Mouse (Mus musculus): ENCODE results near the gene Cacng4. TPM values are rescaled to one million over a fixed set of nuclear protein-coding genes. Genes with fewer than 3 reads are reported as not detected.

Cacng4 gene
- polyA plus RNA-seq (2014; fragmentation: Nextera tagmentation; extraction: Ambion mirVana) = 4.8 and 4.9 TPM in 2 replicates

GRCm38 (mm10) chr11:107794547-107795269 is at the start of gene Cacng4:
TSS of gene Cacng4 (minus strand) at chr11:107794557.
- Histone ChIP-seq H3K27ac (replicated peaks; ENCODE audit: low read depth, low read length) (peak within 1 kb of the TSS; percentile 46; the same call in 1 of the 2 replicates), H3K4me1 (ENCODE audit: control insufficient read depth, insufficient read depth, low read length) (peaks cover 8% of the 10 kb centered on the region; the same call in 1 of the 2 replicates), H3K27me3 (replicated peaks; ENCODE audit: control insufficient read depth, insufficient read depth, low read length) (peaks cover 32% of the 10 kb centered on the region), H3K4me2 (ENCODE audit: low read depth, low read length) (peak within 1 kb of the TSS; percentile 96), H3K9me3 (ENCODE audit: control insufficient read depth, low read length) (no peaks in the 10 kb centered on the region), H3K4me3 (ENCODE audit: low read depth, low read length) (peak within 1 kb of the TSS; percentile 51), H3K9ac (ENCODE audit: low read depth, low read length) (peak within 1 kb of the TSS; percentile 65), H3K36me3 (ENCODE audit: control insufficient read depth, insufficient read depth, low read length) (no peaks in the 10 kb centered on the region)
- ATAC-seq (ENCODE audit: low read depth) (peak; percentile 53), DNase-seq (ENCODE audit: low spot score) (peak; percentile 67)
- WGBS = under 1% methylated on average over 22 of the region's 73 CpGs

- no peaks in the 10 kb centered on the region for H3K36me3 ChIP-seq (ENCODE audit: control insufficient read depth, insufficient read depth, low read length)
These were observed 39.1 kb upstream of the Cacng4 start for GRCm38 (mm10) chr11:107833351-107834040.

GRCm38 (mm10) chr11:107817196-107817595 is 22.8 kb upstream of the Cacng4 start:
- no peak overlapping the region for H3K4me3 ChIP-seq (ENCODE audit: low read depth, low read length)
- no peaks in the 10 kb centered on the region for H3K4me1 ChIP-seq (ENCODE audit: control insufficient read depth, insufficient read depth, low read length)
- H3K9ac ChIP-seq (ENCODE audit: low read depth, low read length) = no peak overlapping the region
- H3K36me3 ChIP-seq (ENCODE audit: control insufficient read depth, insufficient read depth, low read length) = no peaks in the 10 kb centered on the region
- H3K27me3 ChIP-seq (replicated peaks; ENCODE audit: control insufficient read depth, insufficient read depth, low read length) = 0 out of 2 replicates have a peak, but pooled peaks cover 6% of the 10 kb centered on the region
- no peaks in the 10 kb centered on the region for H3K9me3 ChIP-seq (ENCODE audit: control insufficient read depth, low read length)
- no peak overlapping the region for H3K4me2 ChIP-seq (ENCODE audit: low read depth, low read length)
- DNase-seq (ENCODE audit: low spot score) (peak; percentile 59), ATAC-seq (ENCODE audit: low read depth) (no peak)
- 28% methylated on average over 5 of the region's 5 CpGs for WGBS
- no peak overlapping the region for H3K27ac ChIP-seq (replicated peaks; ENCODE audit: low read depth, low read length)

More at GRCm38 (mm10) chr11:107833351-107834040, 39.1 kb upstream of the Cacng4 start:
- H3K9me3 ChIP-seq (ENCODE audit: control insufficient read depth, low read length) = no peaks in the 10 kb centered on the region
- 57% methylated on average over 7 of the region's 7 CpGs for WGBS
- ATAC-seq (ENCODE audit: low read depth) = no peak
- no peaks in the 10 kb centered on the region for H3K27me3 ChIP-seq (replicated peaks; ENCODE audit: control insufficient read depth, insufficient read depth, low read length)
- H3K4me1 ChIP-seq (ENCODE audit: control insufficient read depth, insufficient read depth, low read length) = no peaks in the 10 kb centered on the region
- H3K27ac ChIP-seq (replicated peaks; ENCODE audit: low read depth, low read length) = no peak overlapping the region
- H3K4me3 ChIP-seq (ENCODE audit: low read depth, low read length) = no peak overlapping the region
- no peak overlapping the region for H3K9ac ChIP-seq (ENCODE audit: low read depth, low read length)
- H3K4me2 ChIP-seq (ENCODE audit: low read depth, low read length) = no peak overlapping the region
- DNase-seq (ENCODE audit: low spot score) = no peak

DNA sequence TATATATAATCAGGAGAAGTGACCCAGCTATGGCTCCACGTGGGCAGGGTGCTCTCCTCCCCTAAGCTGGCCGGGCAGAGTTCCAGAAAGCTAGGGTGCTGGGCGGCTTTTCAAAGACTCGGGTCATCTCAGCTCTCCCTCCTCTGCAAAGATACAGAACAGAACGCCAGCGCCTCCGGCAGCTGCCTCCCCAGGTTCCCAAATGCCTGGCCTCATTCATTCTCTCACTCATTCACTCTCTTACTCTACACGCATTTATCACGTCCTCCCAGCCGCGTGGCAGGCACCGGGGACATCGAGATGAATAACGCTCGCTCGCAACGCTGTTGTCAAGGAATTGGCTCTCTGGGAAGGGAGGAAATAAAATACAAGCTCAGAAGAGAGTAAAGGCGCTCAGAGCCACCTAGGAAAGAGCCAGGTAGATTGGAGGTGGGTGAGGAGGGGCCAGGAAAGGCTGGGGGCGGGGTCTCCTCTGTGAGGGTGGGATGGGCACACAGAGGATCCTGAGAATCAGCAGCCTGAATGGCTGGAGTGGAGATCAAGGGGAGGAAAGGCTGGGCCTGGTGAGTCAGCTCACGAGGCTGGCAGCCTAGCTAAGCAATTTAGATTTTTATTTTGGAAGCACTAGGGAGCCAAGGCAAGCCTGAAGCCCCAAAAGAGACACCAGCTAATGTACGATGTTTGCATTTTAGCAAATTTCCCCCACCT is 18.7 kb upstream of the Cacng4 start:
- no peak for ATAC-seq (ENCODE audit: low read depth)
- Histone ChIP-seq H3K27me3 (replicated peaks; ENCODE audit: control insufficient read depth, insufficient read depth, low read length) (0 out of 2 replicates have a peak, but pooled peaks cover 6% of the 10 kb centered on the region), H3K36me3 (ENCODE audit: control insufficient read depth, insufficient read depth, low read length) (no peaks in the 10 kb centered on the region), H3K9ac (ENCODE audit: low read depth, low read length) (no peak overlapping the region), H3K4me2 (ENCODE audit: low read depth, low read length) (no peak overlapping the region), H3K4me3 (ENCODE audit: low read depth, low read length) (no peak overlapping the region), H3K9me3 (ENCODE audit: control insufficient read depth, low read length) (no peaks in the 10 kb centered on the region), H3K27ac (replicated peaks; ENCODE audit: low read depth, low read length) (no peak overlapping the region), H3K4me1 (ENCODE audit: control insufficient read depth, insufficient read depth, low read length) (no peaks in the 10 kb centered on the region)
- 23% methylated on average over 21 of the region's 21 CpGs for WGBS
- no peak for DNase-seq (ENCODE audit: low spot score)

DNA sequence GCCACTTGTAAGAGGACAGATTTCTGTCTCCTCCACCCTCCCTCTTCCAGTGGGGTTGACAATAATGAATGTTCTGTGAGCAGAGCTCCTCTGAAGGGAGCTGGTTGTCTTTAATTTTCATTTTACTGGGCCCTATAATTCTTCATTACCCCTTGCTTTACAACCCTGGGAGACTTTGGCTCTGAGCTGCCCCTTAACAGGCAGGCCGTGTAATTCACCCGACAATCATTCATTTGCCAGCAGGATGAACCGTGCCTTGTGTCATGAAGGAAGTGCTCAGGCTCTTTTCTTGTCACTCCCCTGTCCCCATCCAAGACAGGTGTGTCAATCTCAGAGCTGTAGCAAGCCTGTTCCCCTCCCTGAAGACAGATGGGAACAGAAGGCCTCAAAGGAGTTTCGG is 18.1 kb upstream of the Cacng4 start:
- H3K4me2 ChIP-seq (ENCODE audit: low read depth, low read length) = no peak overlapping the region
- no peak overlapping the region for H3K9ac ChIP-seq (ENCODE audit: low read depth, low read length)
- H3K9me3 ChIP-seq (ENCODE audit: control insufficient read depth, low read length) = no peaks in the 10 kb centered on the region
- H3K4me1 ChIP-seq (ENCODE audit: control insufficient read depth, insufficient read depth, low read length) = no peaks in the 10 kb centered on the region
- H3K27me3 ChIP-seq (replicated peaks; ENCODE audit: control insufficient read depth, insufficient read depth, low read length) = 0 out of 2 replicates have a peak, but pooled peaks cover 6% of the 10 kb centered on the region
- no peaks in the 10 kb centered on the region for H3K36me3 ChIP-seq (ENCODE audit: control insufficient read depth, insufficient read depth, low read length)
- DNase-seq (ENCODE audit: low spot score) = no peak
- no peak for ATAC-seq (ENCODE audit: low read depth)
- no peak overlapping the region for H3K27ac ChIP-seq (replicated peaks; ENCODE audit: low read depth, low read length)
- WGBS = 42% methylated on average over 4 of the region's 4 CpGs
- H3K4me3 ChIP-seq (ENCODE audit: low read depth, low read length) = no peak overlapping the region

GRCm38 (mm10) chr11:107808508-107808907 is 14.2 kb upstream of the Cacng4 start:
- Histone ChIP-seq H3K9ac (ENCODE audit: low read depth, low read length) (no peak overlapping the region), H3K9me3 (ENCODE audit: control insufficient read depth, low read length) (no peaks in the 10 kb centered on the region), H3K27ac (replicated peaks; ENCODE audit: low read depth, low read length) (no peak overlapping the region), H3K4me3 (ENCODE audit: low read depth, low read length) (no peak overlapping the region), H3K4me2 (ENCODE audit: low read depth, low read length) (no peak overlapping the region), H3K36me3 (ENCODE audit: control insufficient read depth, insufficient read depth, low read length) (no peaks in the 10 kb centered on the region), H3K4me1 (ENCODE audit: control insufficient read depth, insufficient read depth, low read length) (no peaks in the 10 kb centered on the region), H3K27me3 (replicated peaks; ENCODE audit: control insufficient read depth, insufficient read depth, low read length) (0 out of 2 replicates have a peak, but pooled peaks cover 6% of the 10 kb centered on the region)
- DNase-seq (ENCODE audit: low spot score) (no peak), ATAC-seq (ENCODE audit: low read depth) (no peak)
- WGBS = 65% methylated on average over 8 of the region's 8 CpGs

DNA sequence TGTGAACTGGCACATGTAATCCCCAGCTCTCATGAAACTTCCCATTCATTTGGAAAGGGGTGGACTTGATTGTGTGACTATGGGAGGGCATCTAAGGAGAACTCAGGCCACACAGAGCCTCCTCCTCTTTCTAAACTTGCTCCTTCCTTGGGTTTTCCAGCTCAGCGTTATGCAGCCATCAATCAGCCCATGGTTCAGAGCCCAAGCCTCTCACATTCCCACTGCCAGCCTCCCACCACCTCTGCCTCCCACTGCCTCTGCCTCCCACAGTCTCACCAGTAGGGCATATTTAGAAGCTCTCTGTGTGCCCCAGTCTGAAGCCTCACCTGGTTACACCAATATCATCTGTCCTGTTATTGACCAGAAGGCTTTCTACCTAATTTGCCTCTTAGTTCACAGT is 11.7 kb upstream of the Cacng4 start:
- ATAC-seq (ENCODE audit: low read depth) (no peak), DNase-seq (ENCODE audit: low spot score) (no peak)
- Histone ChIP-seq H3K4me2 (ENCODE audit: low read depth, low read length) (no peak overlapping the region), H3K27ac (replicated peaks; ENCODE audit: low read depth, low read length) (no peak overlapping the region), H3K9me3 (ENCODE audit: control insufficient read depth, low read length) (no peaks in the 10 kb centered on the region), H3K4me3 (ENCODE audit: low read depth, low read length) (no peak overlapping the region), H3K36me3 (ENCODE audit: control insufficient read depth, insufficient read depth, low read length) (no peaks in the 10 kb centered on the region), H3K27me3 (replicated peaks; ENCODE audit: control insufficient read depth, insufficient read depth, low read length) (no peaks in the 10 kb centered on the region), H3K9ac (ENCODE audit: low read depth, low read length) (no peak overlapping the region), H3K4me1 (ENCODE audit: control insufficient read depth, insufficient read depth, low read length) (no peaks in the 10 kb centered on the region; the same call in 1 of the 2 replicates)
- 80% methylated on average over 1 of the region's 1 CpGs for WGBS

GRCm38 (mm10) chr11:107801946-107802345 is 7.6 kb upstream of the Cacng4 start:
- H3K4me3 ChIP-seq (ENCODE audit: low read depth, low read length) = no peak overlapping the region
- ATAC-seq (ENCODE audit: low read depth) (no peak), DNase-seq (ENCODE audit: low spot score) (no peak)
- no peaks in the 10 kb centered on the region for H3K36me3 ChIP-seq (ENCODE audit: control insufficient read depth, insufficient read depth, low read length)
- no peaks in the 10 kb centered on the region; the same call in 1 of the 2 replicates for H3K4me1 ChIP-seq (ENCODE audit: control insufficient read depth, insufficient read depth, low read length)
- H3K27me3 ChIP-seq (replicated peaks; ENCODE audit: control insufficient read depth, insufficient read depth, low read length) = peaks cover 25% of the 10 kb centered on the region
- WGBS = 77% methylated on average over 3 of the region's 3 CpGs
- H3K27ac ChIP-seq (replicated peaks; ENCODE audit: low read depth, low read length) = no peak overlapping the region
- no peak overlapping the region for H3K9ac ChIP-seq (ENCODE audit: low read depth, low read length)
- H3K4me2 ChIP-seq (ENCODE audit: low read depth, low read length) = no peak overlapping the region
- no peaks in the 10 kb centered on the region for H3K9me3 ChIP-seq (ENCODE audit: control insufficient read depth, low read length)
